Mouse (Mus musculus) spleen, adult 2 months (tissue): ENCODE measurements around the gene Csrp3. TPM values are rescaled to one million over a fixed set of nuclear protein-coding genes. Genes with fewer than 3 reads are reported as not detected.

Experiments
- DNase-seq, 2 experiments: peaks; one replicate each; pipeline versions ENCODE4 v3.0.0 to v3.0.0-alpha.2; 2012 to 2021; ENCODE audit warnings: low spot score in 2 of 2, low read depth in 1 of 2
- H3K27ac ChIP-seq: fragments of 200-500 bp; 2 replicates; pipeline ENCODE4 v1.5.1; 2012; ENCODE audit warnings: low read length, inconsistent platforms; ENCODE audit not compliant: insufficient read depth
- H3K27me3 ChIP-seq: fragments of 200-500 bp; 2 replicates; pipeline ENCODE4 v1.6.1; 2012; ENCODE audit warnings: mild to moderate bottlenecking, moderate library complexity, low read length, inconsistent platforms; ENCODE audit not compliant: control insufficient read depth, insufficient read depth
- H3K36me3 ChIP-seq: fragments of 200-500 bp; 2 replicates; pipeline ENCODE4 v1.6.1; 2012; ENCODE audit warnings: mild to moderate bottlenecking, low read length, inconsistent platforms; ENCODE audit not compliant: control insufficient read depth, insufficient read depth
- H3K4me1 ChIP-seq: fragments of 200-500 bp; 2 replicates; pipeline ENCODE4 v1.6.1; 2011; ENCODE audit warnings: inconsistent platforms; ENCODE audit not compliant: control insufficient read depth, insufficient read depth, insufficient read length
- H3K4me3 ChIP-seq: fragments of 200-500 bp; 2 replicates; pipeline ENCODE4 v1.5.1; 2011; ENCODE audit warnings: mild to moderate bottlenecking, inconsistent platforms; ENCODE audit not compliant: insufficient read depth, insufficient read length; ENCODE audit errors: extremely low read depth
- CTCF ChIP-seq: fragments of 200-500 bp; IDR thresholded peaks from 2 replicates; pipeline ENCODE4 v1.5.1; 2011; ENCODE audit warnings: mild to moderate bottlenecking, inconsistent platforms; ENCODE audit not compliant: insufficient read depth, insufficient read length, insufficient replicate concordance; ENCODE audit errors: extremely low read depth
- POLR2A ChIP-seq: fragments of 200-500 bp; IDR thresholded peaks from 2 replicates; pipeline ENCODE4 v1.6.1; 2011; ENCODE audit warnings: low read depth, low read length, inconsistent platforms
- WGBS: fragments of 180-500 bp; shearing (Covaris S2); methylation state at CpG from one replicate; pipeline ENCODE4 v1.1.7; 2018; 5-methylcytosine and 5-hydroxymethylcytosine counted together
- polyA plus RNA-seq: library from polyadenylated mRNA; depleted of rRNA; stranded (reverse); fragments of >200 nt; gene quantifications from 2 replicates; pipeline ENCODE4 v1.2.3, GENCODE M21; 2012

Csrp3 gene
- polyA plus RNA-seq, 1 experiment, result 0.07 TPM

- no peak for DNase-seq
- H3K27me3 ChIP-seq, result no peaks in the 10 kb centered on the region
- peaks cover 18% of the 10 kb centered on the region for H3K36me3 ChIP-seq
- WGBS, result 92% methylated on average over 1 of the region's 1 CpGs
- no peak overlapping the region for H3K4me3 ChIP-seq
- H3K4me1 ChIP-seq, result no peaks in the 10 kb centered on the region
- H3K27ac ChIP-seq, result no peak overlapping the region
- TF ChIP-seq CTCF (no peak), POLR2A (no peak)
These were observed 34.2 kb downstream of the Csrp3 start for GRCm38 (mm10) chr7:48813594-48813993.

GRCm38 (mm10) chr7:48812358-48812757, 35.5 kb downstream of the Csrp3 start:
- Histone ChIP-seq H3K27ac (no peak overlapping the region), H3K4me3 (no peak overlapping the region), H3K36me3 (peaks cover 15% of the 10 kb centered on the region), H3K27me3 (no peaks in the 10 kb centered on the region), H3K4me1 (no peaks in the 10 kb centered on the region)
- no peak for DNase-seq
- no peak for TF ChIP-seq CTCF
- no peak for TF ChIP-seq POLR2A

- Histone ChIP-seq H3K27me3 (no peaks in the 10 kb centered on the region), H3K27ac (no peak overlapping the region), H3K36me3 (peaks cover 20% of the 10 kb centered on the region), H3K4me1 (no peaks in the 10 kb centered on the region), H3K4me3 (no peak overlapping the region)
- no peak for TF ChIP-seq POLR2A
- TF ChIP-seq CTCF, result no peak
- no peak for DNase-seq
- WGBS, result 96% methylated on average over 1 of the region's 1 CpGs
These were observed 37.2 kb downstream of the Csrp3 start for GRCm38 (mm10) chr7:48810652-48811051.

GRCm38 (mm10) chr7:48806587-48806986, 41.2 kb downstream of the Csrp3 start:
- DNase-seq, result no peak
- WGBS, result 89% methylated on average over 4 of the region's 4 CpGs
- Histone ChIP-seq H3K27me3 (no peaks in the 10 kb centered on the region), H3K4me3 (no peak overlapping the region), H3K27ac (no peak overlapping the region), H3K4me1 (no peaks in the 10 kb centered on the region), H3K36me3 (peaks cover 35% of the 10 kb centered on the region)
- TF ChIP-seq CTCF (no peak), POLR2A (no peak)

GRCm38 (mm10) chr7:48803381-48803780, 44.5 kb downstream of the Csrp3 start:
- 95% methylated on average over 7 of the region's 7 CpGs for WGBS

GRCm38 (mm10) chr7:48795130-48795529, 52.7 kb downstream of the Csrp3 start:
- 0 out of 2 replicates have a peak overlapping the region, but pooled peaks have one; percentile 36 for H3K27ac ChIP-seq
- peaks cover 14% of the 10 kb centered on the region for H3K36me3 ChIP-seq
- H3K27me3 ChIP-seq, result no peaks in the 10 kb centered on the region
- H3K4me3 ChIP-seq, result no peak overlapping the region
- DNase-seq, result no peak
- 35% methylated on average over 3 of the region's 3 CpGs for WGBS
- H3K4me1 ChIP-seq, result peaks cover 6% of the 10 kb centered on the region; the same call in 1 of the 2 replicates
- TF ChIP-seq POLR2A, result no peak
- no peak for TF ChIP-seq CTCF

More at GRCm38 (mm10) chr7:48803381-48803780, 44.5 kb downstream of the Csrp3 start:
- DNase-seq, result no peak
- H3K4me3 ChIP-seq, result no peak overlapping the region
- H3K27me3 ChIP-seq, result no peaks in the 10 kb centered on the region
- no peak overlapping the region for H3K27ac ChIP-seq
- H3K36me3 ChIP-seq, result peaks cover 37% of the 10 kb centered on the region
- no peak for TF ChIP-seq POLR2A
- no peak for TF ChIP-seq CTCF
- no peaks in the 10 kb centered on the region for H3K4me1 ChIP-seq

GRCm38 (mm10) chr7:48791412-48791811, 56.4 kb downstream of the Csrp3 start:
- Histone ChIP-seq H3K4me1 (peaks cover 9% of the 10 kb centered on the region; the same call in 1 of the 2 replicates), H3K27ac (no peak overlapping the region), H3K4me3 (no peak overlapping the region), H3K36me3 (peaks cover 3% of the 10 kb centered on the region), H3K27me3 (no peaks in the 10 kb centered on the region)
- TF ChIP-seq POLR2A, result no peak
- no peak for TF ChIP-seq CTCF
- 90% methylated on average over 3 of the region's 3 CpGs for WGBS
- DNase-seq, result no peak
